ENCODE assay signal across 30 mouse cellular contexts in genomic region chr19:40178311-40178710, GRCm38 (mm10). TPM values are rescaled to one million over a fixed set of nuclear protein-coding genes. Genes with fewer than 3 reads are reported as not detected.
A peak's percentile ranks its signal among the peaks of the same experiment; 100 is the strongest.
DNase-seq lines count a peak whose midpoint lies in the region; ATAC-seq and TF ChIP-seq lines count a peak whose summit lies in the region.
"Had no signal": no experiment of that assay in that cellular context is flagged by ENCODE, and none has a peak within 500 bp of the region (broad histone marks: within the 10 kb centered on the region; RNA-seq: fewer than 3 reads in every experiment).

No protein-coding gene starts in this region.

- WGBS in kidney, adult 2 months, result 70% methylated on average over 4 of the region's 4 CpGs
- 87% methylated on average over 4 of the region's 4 CpGs for WGBS in midbrain, embryonic 15.5 days

- ATAC-seq in midbrain, embryonic 15.5 days (replicated peaks), result no peak
- ATAC-seq: forebrain, embryonic 14.5 days; forebrain, postnatal 0 days; Patski had no signal

- no peaks in the 10 kb centered on the region for H3K36me3 ChIP-seq in kidney, adult 2 months (ENCODE audit: control insufficient read depth, insufficient read depth, low read length)
- H3K36me3 ChIP-seq in midbrain, embryonic 15.5 days (replicated peaks), result no peaks in the 10 kb centered on the region
- H3K36me3 ChIP-seq: embryonic facial prominence, embryonic 12.5 days; embryonic facial prominence, embryonic 15.5 days; heart, embryonic 13.5 days; hindbrain, embryonic 12.5 days; hindbrain, embryonic 15.5 days had no signal

- no peak for TF ChIP-seq CTCF in kidney, adult 2 months (conservative IDR thresholded peaks at IDR 0.05; ENCODE audit: insufficient read depth, insufficient read length, low read depth, low read length)

- TF ChIP-seq POLR2A in kidney, adult 2 months (IDR thresholded peaks at IDR 0.05; ENCODE audit: low read depth, low read length), result no peak

- H3K4me1 ChIP-seq in kidney, adult 2 months (ENCODE audit: control insufficient read depth, insufficient read depth, low read length), result no peaks in the 10 kb centered on the region
- H3K4me1 ChIP-seq in midbrain, embryonic 15.5 days, result no peaks in the 10 kb centered on the region
- H3K4me1 ChIP-seq: embryonic facial prominence, embryonic 12.5 days; embryonic facial prominence, embryonic 15.5 days; hindbrain, embryonic 12.5 days; hindbrain, embryonic 15.5 days had no signal

- H3K4me3 ChIP-seq in kidney, adult 2 months (ENCODE audit: insufficient read depth, low read depth, low read length), result no peak overlapping the region
- H3K4me3 ChIP-seq in midbrain, embryonic 15.5 days, result no peak overlapping the region
- H3K4me3 ChIP-seq: embryonic facial prominence, embryonic 12.5 days; embryonic facial prominence, embryonic 15.5 days; gastrocnemius, adult 2 months; heart, embryonic 13.5 days; hindbrain, embryonic 12.5 days; hindbrain, embryonic 15.5 days had no signal

- no peak overlapping the region for H3K27ac ChIP-seq in kidney, adult 2 months (ENCODE audit: insufficient read depth, low read depth, low read length)
- H3K27ac ChIP-seq in midbrain, embryonic 15.5 days, result no peak overlapping the region
- H3K27ac ChIP-seq: embryonic facial prominence, embryonic 12.5 days; embryonic facial prominence, embryonic 15.5 days; gastrocnemius, adult 2 months; heart, embryonic 13.5 days; hindbrain, embryonic 12.5 days; hindbrain, embryonic 15.5 days had no signal

- no peak overlapping the region for H3K9ac ChIP-seq in midbrain, embryonic 15.5 days
- H3K9ac ChIP-seq: embryonic facial prominence, embryonic 12.5 days; embryonic facial prominence, embryonic 15.5 days; forebrain, postnatal 0 days; heart, embryonic 13.5 days; hindbrain, embryonic 12.5 days; hindbrain, embryonic 15.5 days had no signal

- DNase-seq in adrenal gland, adult 2 months, result peak; percentile 42
- no peak for DNase-seq in adrenal gland, adult 18-20 months (ENCODE audit: low spot score in 2 of 2)
- DNase-seq in heart, adult 11 months, result peak; percentile 68
- no peak for DNase-seq in heart, postnatal 4 days
- peak; percentile 1 for DNase-seq in kidney, postnatal 36 days
- no peak for DNase-seq in kidney, adult 2 months
- peak; percentile 85 for DNase-seq in adipocyte (ENCODE audit: low spot score)
- DNase-seq: cerebellum, adult 18-20 months; cerebellum, adult 9-10 months; cerebellum, postnatal 14 days; forebrain, postnatal 0 days; gastrocnemius, adult 2 months; gastrocnemius, postnatal 14 days; heart, postnatal 14 days; kidney, adult 11 months; kidney, adult 9 months had no signal

- no peak overlapping the region for H3K4me2 ChIP-seq in midbrain, embryonic 15.5 days
- H3K4me2 ChIP-seq: embryonic facial prominence, embryonic 12.5 days; embryonic facial prominence, embryonic 15.5 days; heart, embryonic 13.5 days; hindbrain, embryonic 12.5 days; hindbrain, embryonic 15.5 days had no signal

- H3K9me3 ChIP-seq in midbrain, embryonic 15.5 days, result no peaks in the 10 kb centered on the region
- H3K9me3 ChIP-seq: embryonic facial prominence, embryonic 12.5 days; embryonic facial prominence, embryonic 15.5 days; heart, embryonic 13.5 days; hindbrain, embryonic 12.5 days; hindbrain, embryonic 15.5 days had no signal

- H3K27me3 ChIP-seq in kidney, adult 2 months (replicated peaks; ENCODE audit: control insufficient read depth, insufficient read depth, low read length), result no peaks in the 10 kb centered on the region
- H3K27me3 ChIP-seq in midbrain, embryonic 15.5 days (replicated peaks), result no peaks in the 10 kb centered on the region
- H3K27me3 ChIP-seq: embryonic facial prominence, embryonic 12.5 days; embryonic facial prominence, embryonic 15.5 days; heart, embryonic 13.5 days; hindbrain, embryonic 12.5 days; hindbrain, embryonic 15.5 days had no signal

RNA-seq across cellular contexts. Expression of gene Cyp2c70, which starts 8.8 kb away (rescaled TPM):
- 1 to 10 TPM; 1.2 to 2.4 TPM for total RNA-seq in adrenal gland, adult 2 months (2021)
- polyA plus RNA-seq in adrenal gland, adult 2 months (2012; rRNA removed), result not detected in 2 replicates
- under 1 TPM; 0.38 to 0.53 TPM for total RNA-seq in adrenal gland, adult 18-20 months (2021)
- under 1 TPM; 0.74 TPM for total RNA-seq in heart, postnatal 4 days (2021)
- polyA plus RNA-seq in kidney, adult 2 months (2012; rRNA removed), result not detected in 2 replicates
- polyA plus RNA-seq in midbrain, embryonic 15.5 days (2015; fragmentation: Nextera tagmentation; extraction: Ambion mirVana), result not detected in 2 replicates
- total RNA-seq: ES-E14; forebrain, postnatal 0 days; gastrocnemius, adult 2 months; hematopoietic stem cell, adult 5-6 weeks had no signal
- polyA plus RNA-seq: brain, embryonic 14.5 days; embryonic facial prominence, embryonic 12.5 days; embryonic facial prominence, embryonic 15.5 days; forebrain, embryonic 11.5 days; forebrain, embryonic 14.5 days; forebrain, postnatal 0 days; frontal cortex, adult 2 months; heart, embryonic 13.5 days; heart, embryonic 16.5 days; hindbrain, embryonic 12.5 days; hindbrain, embryonic 15.5 days; Patski had no signal

Comparison
In these comparisons a context has a peak if more than half of its experiments do, and no peak if none do; other contexts are left out.
1. DNase-seq: peak in adrenal gland, adult 2 months (single experiment), heart, adult 11 months (single experiment), kidney, postnatal 36 days (2 of 2) and adipocyte (single experiment); none in adrenal gland, adult 18-20 months (0 of 2), heart, postnatal 4 days (single experiment) and kidney, adult 2 months (single experiment).